Mouse (Mus musculus): ENCODE measurements around the gene Rbm28. TPM values are rescaled to one million over a fixed set of nuclear protein-coding genes. Genes with fewer than 3 reads are reported as not detected.
A peak's percentile ranks its signal among the peaks of the same experiment; 100 is the strongest.

Gene Rbm28
- polyA plus RNA-seq, 1 experiment = 43.8 TPM

DNA sequence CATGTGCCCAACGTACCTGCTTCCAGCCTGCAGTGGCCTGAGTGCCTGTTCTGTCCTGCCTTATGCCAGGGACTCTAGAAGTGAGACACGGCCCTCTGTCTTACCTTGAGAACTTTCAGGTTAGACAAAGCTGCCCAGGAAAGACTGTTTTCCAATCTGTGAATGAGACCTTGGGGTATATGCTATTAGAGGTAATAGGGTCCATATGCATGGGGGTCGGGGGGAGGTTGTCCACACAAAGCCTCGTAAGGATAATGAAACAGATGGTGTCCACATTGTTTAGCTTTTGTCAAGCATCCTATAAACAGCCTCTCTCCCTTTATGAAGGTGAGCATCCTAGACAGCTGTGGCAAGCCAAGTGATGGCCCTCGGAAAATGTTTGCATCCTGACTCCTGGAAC is 30.3 kb upstream of the Rbm28 start:
- TF ChIP-seq CTCF (IDR thresholded peaks at IDR 0.05; ENCODE audit: low read depth, low read length) = no peak
- no peak for TF ChIP-seq POLR2A (IDR thresholded peaks at IDR 0.05; ENCODE audit: borderline replicate concordance, low read depth, low read length)
- no peak overlapping the region for H3K27ac ChIP-seq (ENCODE audit: insufficient read depth, low read depth, low read length)
- H3K4me1 ChIP-seq (ENCODE audit: control insufficient read depth, insufficient read depth, low read length) = peaks cover 4% of the 10 kb centered on the region; the same call in 1 of the 2 replicates
- H3K4me3 ChIP-seq (ENCODE audit: insufficient read depth, low read length) = no peak overlapping the region

DNA sequence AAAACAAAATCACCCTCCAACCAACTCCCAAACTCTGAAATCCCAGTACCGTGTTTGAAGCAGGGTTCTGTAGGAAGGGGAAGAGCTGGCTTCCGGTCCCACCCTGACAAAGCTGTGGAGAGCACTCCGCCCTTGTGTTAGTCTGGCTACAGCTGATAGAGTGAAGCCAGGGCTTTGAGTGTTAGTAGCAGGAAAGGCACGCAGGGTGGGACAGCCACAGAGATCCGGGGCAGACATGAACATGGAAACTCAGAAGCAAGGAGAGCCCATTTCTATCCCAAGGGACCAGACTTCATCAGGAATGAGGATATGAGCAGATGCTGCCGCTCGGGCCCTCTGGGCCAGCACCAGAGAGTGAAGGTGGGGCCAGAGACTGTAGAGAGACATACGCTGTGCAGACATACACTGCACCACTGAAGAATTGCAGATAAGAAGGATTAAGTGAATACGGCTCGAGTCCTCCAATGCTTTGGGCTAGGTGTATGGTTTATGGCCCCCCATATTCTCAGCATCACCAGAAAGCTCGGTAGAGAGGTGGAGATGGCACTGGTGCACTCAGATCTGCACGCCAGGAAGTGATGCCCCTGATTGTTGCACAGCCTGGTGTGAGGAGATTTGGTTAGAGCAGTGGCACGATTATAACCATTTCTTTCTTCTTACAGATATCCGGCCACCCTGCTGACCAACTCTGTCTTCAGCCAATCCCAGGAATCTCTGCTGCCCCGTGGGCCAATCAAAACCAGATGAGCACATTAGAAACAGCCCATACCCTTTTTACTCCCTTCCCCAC is 29.4 kb upstream of the Rbm28 start:
- no peak overlapping the region for H3K4me3 ChIP-seq (ENCODE audit: insufficient read depth, low read length)
- H3K4me1 ChIP-seq (ENCODE audit: control insufficient read depth, insufficient read depth, low read length) = peaks cover 3% of the 10 kb centered on the region; the same call in 1 of the 2 replicates
- H3K27ac ChIP-seq (ENCODE audit: insufficient read depth, low read depth, low read length) = no peak overlapping the region
- TF ChIP-seq POLR2A (IDR thresholded peaks at IDR 0.05; ENCODE audit: borderline replicate concordance, low read depth, low read length) = no peak
- no peak for TF ChIP-seq CTCF (IDR thresholded peaks at IDR 0.05; ENCODE audit: low read depth, low read length)

DNA sequence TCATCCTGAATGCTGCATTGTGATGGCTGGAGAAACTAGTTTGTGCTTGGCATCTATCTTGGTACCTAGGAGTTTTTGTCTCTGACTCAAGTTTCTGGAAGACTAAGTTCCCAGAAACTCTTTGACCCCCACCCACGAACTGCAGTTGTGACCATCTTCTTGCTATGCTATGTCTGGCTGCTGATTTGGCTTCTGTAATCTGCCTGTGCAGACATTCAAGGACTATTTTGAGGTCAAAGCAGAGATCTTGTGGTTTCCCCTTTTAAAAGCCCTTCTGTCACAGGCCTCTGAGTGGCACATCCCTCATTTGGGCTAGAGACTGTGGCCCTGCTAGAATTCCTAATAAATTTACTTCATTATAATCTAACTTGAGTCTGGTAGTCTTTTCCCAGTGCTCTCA is 23.1 kb upstream of the Rbm28 start:
- Histone ChIP-seq H3K4me1 (ENCODE audit: control insufficient read depth, insufficient read depth, low read length) (no peaks in the 10 kb centered on the region), H3K27ac (ENCODE audit: insufficient read depth, low read depth, low read length) (no peak overlapping the region), H3K4me3 (ENCODE audit: insufficient read depth, low read length) (no peak overlapping the region)
- no peak for TF ChIP-seq POLR2A (IDR thresholded peaks at IDR 0.05; ENCODE audit: borderline replicate concordance, low read depth, low read length)
- no peak for TF ChIP-seq CTCF (IDR thresholded peaks at IDR 0.05; ENCODE audit: low read depth, low read length)

DNA sequence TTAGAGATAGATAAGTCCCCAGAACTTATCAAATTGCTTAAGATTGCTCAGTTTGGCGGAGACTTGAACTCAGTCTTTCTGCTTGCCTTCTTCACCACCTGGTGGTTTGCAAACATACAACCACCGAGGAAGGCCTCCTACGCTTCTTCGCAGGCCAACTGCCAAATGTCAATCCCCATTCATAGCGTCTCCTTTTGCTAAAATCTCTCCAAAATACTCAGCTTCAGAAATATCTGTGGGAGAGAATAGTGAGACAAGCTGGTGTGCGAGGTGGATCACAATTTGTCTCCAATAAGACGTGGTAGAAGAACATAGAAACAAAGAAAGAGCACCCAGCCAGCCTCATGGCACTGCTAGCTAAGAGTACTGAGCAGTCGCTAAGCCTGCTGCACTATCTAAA is 15.0 kb upstream of the Rbm28 start:
- H3K27ac ChIP-seq (ENCODE audit: insufficient read depth, low read depth, low read length) = no peak overlapping the region
- H3K4me3 ChIP-seq (ENCODE audit: insufficient read depth, low read length) = no peak overlapping the region
- no peaks in the 10 kb centered on the region for H3K4me1 ChIP-seq (ENCODE audit: control insufficient read depth, insufficient read depth, low read length)
- no peak for TF ChIP-seq CTCF (IDR thresholded peaks at IDR 0.05; ENCODE audit: low read depth, low read length)
- TF ChIP-seq POLR2A (IDR thresholded peaks at IDR 0.05; ENCODE audit: borderline replicate concordance, low read depth, low read length) = no peak

DNA sequence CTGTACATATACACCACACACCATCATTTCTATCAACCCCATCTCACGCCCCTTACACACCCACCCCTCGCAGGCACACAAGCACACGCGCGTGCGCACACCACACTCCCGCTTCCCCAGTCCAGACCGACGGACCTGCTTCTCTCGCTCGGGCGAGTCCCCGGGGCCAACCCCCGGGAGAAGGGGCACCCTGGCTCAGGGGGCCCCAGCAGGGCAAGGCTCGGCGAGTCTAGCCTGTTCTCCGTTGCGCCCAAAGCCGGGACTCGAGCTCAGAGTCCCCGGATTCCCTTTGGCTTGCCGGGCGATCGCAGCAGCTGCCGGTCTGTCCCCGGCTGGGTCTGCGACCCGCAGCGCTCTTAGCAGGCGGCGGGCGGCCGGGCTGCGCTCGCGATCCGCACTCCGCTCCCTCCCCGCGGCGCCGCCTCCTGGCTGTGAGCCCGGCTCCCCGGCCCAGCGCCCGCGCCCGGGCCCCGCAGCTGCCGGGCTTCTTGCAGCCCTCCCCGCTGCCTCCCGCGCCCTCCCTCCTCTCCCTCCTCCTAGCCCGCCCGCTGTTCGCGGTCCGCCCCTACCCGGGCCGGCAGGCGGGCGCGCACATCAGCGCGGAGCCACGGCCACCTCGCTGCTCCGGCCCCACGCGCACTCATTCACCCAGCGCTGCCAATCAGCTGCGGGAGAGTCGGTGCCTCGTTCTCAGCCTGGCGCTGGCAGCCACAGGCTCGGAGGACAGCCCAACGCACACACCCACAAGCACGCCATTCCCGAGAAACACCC is 14.3 kb upstream of the Rbm28 start, which contains the start of gene Prrt4:
Prrt4 (minus strand) TSS at position 697 of the 771 bp plus-strand sequence.
- Histone ChIP-seq H3K27ac (ENCODE audit: insufficient read depth, low read depth, low read length) (no peak within 1 kb of the TSS), H3K4me3 (ENCODE audit: insufficient read depth, low read length) (peak within 1 kb of the TSS; percentile 46), H3K4me1 (ENCODE audit: control insufficient read depth, insufficient read depth, low read length) (no peaks in the 10 kb centered on the region)
- TF ChIP-seq CTCF (IDR thresholded peaks at IDR 0.05; ENCODE audit: low read depth, low read length) = no peak
- TF ChIP-seq POLR2A (IDR thresholded peaks at IDR 0.05; ENCODE audit: borderline replicate concordance, low read depth, low read length) = no peak

DNA sequence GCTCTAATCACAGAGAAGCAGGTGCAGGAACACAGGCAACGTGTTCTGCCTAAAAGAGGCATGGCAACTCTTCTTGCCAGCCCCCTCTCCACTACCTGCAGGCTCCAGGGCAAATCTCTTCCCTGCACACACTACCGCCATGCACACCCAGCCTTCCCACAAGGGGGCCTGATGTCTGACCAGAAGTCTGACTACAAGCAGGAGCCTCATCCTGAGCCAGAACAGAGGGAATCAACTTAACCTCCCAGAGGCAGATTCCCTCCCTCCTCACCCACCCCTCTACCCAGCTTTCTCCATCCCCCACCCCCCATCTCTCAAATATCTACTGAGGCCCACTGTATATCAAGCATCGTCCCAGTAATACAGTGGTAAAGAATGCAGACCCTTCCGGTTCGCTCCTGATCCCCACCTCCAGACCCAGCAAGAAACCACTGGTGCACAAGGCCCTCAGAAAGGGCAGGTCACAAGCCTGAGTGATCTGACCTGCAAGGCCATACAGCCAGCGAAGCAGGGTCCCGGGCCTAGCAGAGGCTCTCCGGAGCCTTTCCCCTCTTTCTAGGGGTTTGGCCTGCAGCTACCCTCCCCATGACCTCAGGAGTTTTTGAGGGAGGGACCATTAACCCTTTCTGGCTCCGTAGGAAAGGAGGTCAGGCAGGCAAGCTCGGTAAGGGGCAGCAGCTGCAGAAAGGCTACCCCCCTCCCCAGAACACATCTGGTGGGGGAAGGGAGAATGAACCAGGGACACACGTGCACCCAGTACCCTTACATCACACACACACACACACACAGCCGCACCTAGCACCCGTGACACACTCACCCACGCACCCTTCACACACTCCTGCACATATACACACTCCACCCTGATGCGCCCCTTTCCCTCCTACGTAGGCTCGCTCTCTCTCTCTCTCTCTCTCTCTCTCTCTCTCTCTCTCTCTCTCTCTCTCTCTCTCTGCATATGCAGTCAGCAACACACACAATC is 13.4 kb upstream of the Rbm28 start:
- Histone ChIP-seq H3K4me3 (ENCODE audit: insufficient read depth, low read length) (peak overlapping the region; percentile 46; the same call in 1 of the 2 replicates), H3K4me1 (ENCODE audit: control insufficient read depth, insufficient read depth, low read length) (no peaks in the 10 kb centered on the region), H3K27ac (ENCODE audit: insufficient read depth, low read depth, low read length) (no peak overlapping the region)
- no peak for TF ChIP-seq POLR2A (IDR thresholded peaks at IDR 0.05; ENCODE audit: borderline replicate concordance, low read depth, low read length)
- TF ChIP-seq CTCF (IDR thresholded peaks at IDR 0.05; ENCODE audit: low read depth, low read length) = no peak

DNA sequence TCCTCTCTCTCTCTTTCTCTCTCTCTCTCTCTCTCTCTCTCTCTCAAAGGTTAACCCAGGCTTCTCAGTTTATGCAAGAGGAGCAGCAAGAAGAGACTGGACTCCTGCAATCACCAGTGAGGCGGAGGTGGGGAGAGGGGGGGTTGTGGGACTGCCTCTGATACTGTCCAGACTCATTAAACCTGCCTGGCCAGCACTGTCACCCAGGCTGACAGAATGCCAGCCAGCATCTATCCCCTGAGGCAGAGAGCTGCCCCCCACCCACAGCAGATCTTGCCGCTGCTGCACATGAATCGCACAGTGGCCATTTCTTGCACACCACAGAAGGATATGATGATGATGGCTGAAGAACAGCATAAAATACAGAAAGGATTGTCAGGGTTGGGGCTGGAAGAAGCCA is 10.3 kb upstream of the Rbm28 start:
- Histone ChIP-seq H3K4me3 (ENCODE audit: insufficient read depth, low read length) (no peak overlapping the region), H3K4me1 (ENCODE audit: control insufficient read depth, insufficient read depth, low read length) (no peaks in the 10 kb centered on the region), H3K27ac (ENCODE audit: insufficient read depth, low read depth, low read length) (no peak overlapping the region)
- TF ChIP-seq CTCF (IDR thresholded peaks at IDR 0.05; ENCODE audit: low read depth, low read length) (no peak), POLR2A (IDR thresholded peaks at IDR 0.05; ENCODE audit: borderline replicate concordance, low read depth, low read length) (no peak)

DNA sequence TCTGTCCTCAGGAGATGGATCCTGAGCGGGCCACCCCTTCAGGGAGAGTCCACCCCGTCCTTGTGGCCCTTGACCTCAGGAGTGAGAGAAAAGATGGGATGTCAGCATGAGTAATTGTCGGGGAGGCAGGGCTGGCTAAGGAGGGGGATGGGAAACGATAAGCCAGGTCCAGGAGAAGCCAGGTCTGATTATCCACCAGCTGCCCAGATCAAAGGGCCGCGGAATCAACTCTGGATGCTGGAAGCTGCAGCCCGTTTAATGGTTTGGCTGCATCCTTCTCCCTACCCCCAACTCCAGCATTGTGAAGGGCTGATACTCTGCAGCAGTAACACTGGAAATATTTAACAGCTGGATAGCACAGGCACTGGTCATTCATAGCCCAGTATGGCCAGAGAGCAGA is 9.6 kb upstream of the Rbm28 start:
- Histone ChIP-seq H3K4me1 (ENCODE audit: control insufficient read depth, insufficient read depth, low read length) (no peaks in the 10 kb centered on the region), H3K27ac (ENCODE audit: insufficient read depth, low read depth, low read length) (no peak overlapping the region), H3K4me3 (ENCODE audit: insufficient read depth, low read length) (no peak overlapping the region)
- no peak for TF ChIP-seq CTCF (IDR thresholded peaks at IDR 0.05; ENCODE audit: low read depth, low read length)
- no peak for TF ChIP-seq POLR2A (IDR thresholded peaks at IDR 0.05; ENCODE audit: borderline replicate concordance, low read depth, low read length)

DNA sequence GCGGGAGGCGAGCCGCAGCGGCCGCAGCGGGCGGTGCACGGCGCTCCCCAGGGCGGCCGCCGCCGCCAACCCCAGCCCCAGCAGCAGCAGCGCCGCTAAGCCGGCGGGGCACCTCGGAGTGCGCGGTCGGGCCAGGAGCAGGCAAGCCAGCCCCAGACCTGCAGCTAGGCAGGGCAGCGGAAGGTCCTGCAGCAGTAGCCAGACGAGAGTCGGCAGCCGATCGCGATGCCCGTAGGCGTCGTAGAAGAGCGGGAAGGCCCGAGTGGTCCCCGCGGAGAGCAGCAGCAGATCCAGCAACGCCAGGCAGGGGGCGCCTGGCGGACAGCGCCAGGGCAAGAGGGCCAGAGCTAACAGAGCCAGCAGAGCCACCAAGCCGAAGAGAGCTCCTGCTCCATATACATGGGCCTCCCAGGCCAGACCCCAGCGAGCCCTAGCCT is 6.2 kb upstream of the Rbm28 start:
- TF ChIP-seq CTCF (IDR thresholded peaks at IDR 0.05; ENCODE audit: low read depth, low read length) = peak; percentile 52
- TF ChIP-seq POLR2A (IDR thresholded peaks at IDR 0.05; ENCODE audit: borderline replicate concordance, low read depth, low read length) = no peak
- H3K4me3 ChIP-seq (ENCODE audit: insufficient read depth, low read length) = peak overlapping the region; percentile 47

More for the DNA sequence above, 6.2 kb upstream of the Rbm28 start:
- H3K27ac ChIP-seq (ENCODE audit: insufficient read depth, low read depth, low read length) = no peak overlapping the region
- no peaks in the 10 kb centered on the region for H3K4me1 ChIP-seq (ENCODE audit: control insufficient read depth, insufficient read depth, low read length)

Data from bone marrow macrophage, adult 2 months (primary cell).